Mouse (Mus musculus) kidney, adult 2 months (tissue): Measurements from ENCODE around the gene Rps3.

ENCODE experiments used
- CTCF ChIP-seq: fragments of 200-500 bp; conservative IDR thresholded peaks from 2 replicates; pipeline ENCODE4 v1.5.1; 2011; ENCODE audit warnings: low read depth, mild to moderate bottlenecking, control low read depth, low read length, moderate library complexity, mixed read lengths; ENCODE audit not compliant: insufficient read depth, insufficient read length
- POLR2A ChIP-seq: fragments of 200-500 bp; IDR thresholded peaks from one replicate; pipeline ENCODE4 v1.6.1; 2011; ENCODE audit warnings: low read depth, low read length, control low read depth

- no peak for TF ChIP-seq CTCF
- no peak for TF ChIP-seq POLR2A
Observed at GRCm38 (mm10) chr7:99504556-99504955, 21.0 kb upstream of the Rps3 start.
